Mouse (Mus musculus) bone marrow, adult 2 months (tissue): ENCODE data around the gene Comtd1.

ENCODE experiments used
- CTCF ChIP-seq: fragments of 200-500 bp; IDR thresholded peaks from 2 replicates; pipeline ENCODE4 v1.5.1; 2011; ENCODE audit warnings: low read length, control low read depth; ENCODE audit not compliant: control insufficient read depth, insufficient read depth
- POLR2A ChIP-seq: fragments of 200-500 bp; IDR thresholded peaks from 2 replicates; pipeline ENCODE4 v1.6.1; 2011; ENCODE audit warnings: low read depth, mild to moderate bottlenecking, control low read depth, low read length, borderline replicate concordance; ENCODE audit not compliant: control insufficient read depth

DNA sequence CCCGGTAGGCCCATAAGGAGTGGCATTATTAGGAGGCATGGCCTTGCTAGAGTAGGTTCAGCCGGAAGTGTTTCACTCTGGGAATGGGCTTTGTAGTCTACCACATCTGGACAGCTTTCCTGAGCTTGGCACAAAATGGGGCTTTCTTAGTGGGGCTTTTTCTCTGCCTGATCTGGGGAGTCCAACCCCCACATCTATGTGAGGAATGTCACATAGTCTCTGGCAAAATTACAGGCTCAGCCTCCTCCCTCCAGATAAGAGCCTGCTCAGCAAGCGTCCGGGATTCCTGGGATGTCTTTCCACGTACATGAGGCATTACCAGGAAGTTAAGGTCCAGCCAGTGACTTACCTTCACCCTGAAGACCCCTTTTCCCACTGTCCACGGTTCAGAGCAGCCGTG lies 24.9 kb downstream of the Comtd1 start:
- no peak for TF ChIP-seq POLR2A
- TF ChIP-seq CTCF = no peak
